Mouse (Mus musculus) heart, postnatal 25 days (tissue): ENCODE results near the gene Cmip. TPM values are rescaled to one million over a fixed set of nuclear protein-coding genes. Genes with fewer than 3 reads are reported as not detected.

Experiments
- DNase-seq: peaks from one replicate; pipeline ENCODE4 v3.0.0; 2022; ENCODE audit warnings: low spot score
- intact Hi-C: fragments of 180-260 bp; cut with DNase I; formaldehyde crosslinking; loops from one replicate; pipeline ENCODE4 v1.15.1; 2025
- total RNA-seq, 2 experiments: library from RNA; stranded (reverse); gene quantifications; 2 replicates each; pipeline ENCODE4 v1.2.3; 2021

Cmip gene
- total RNA-seq, 2 experiments from 2014 or later, result 21.3 to 24.0 TPM

DNA sequence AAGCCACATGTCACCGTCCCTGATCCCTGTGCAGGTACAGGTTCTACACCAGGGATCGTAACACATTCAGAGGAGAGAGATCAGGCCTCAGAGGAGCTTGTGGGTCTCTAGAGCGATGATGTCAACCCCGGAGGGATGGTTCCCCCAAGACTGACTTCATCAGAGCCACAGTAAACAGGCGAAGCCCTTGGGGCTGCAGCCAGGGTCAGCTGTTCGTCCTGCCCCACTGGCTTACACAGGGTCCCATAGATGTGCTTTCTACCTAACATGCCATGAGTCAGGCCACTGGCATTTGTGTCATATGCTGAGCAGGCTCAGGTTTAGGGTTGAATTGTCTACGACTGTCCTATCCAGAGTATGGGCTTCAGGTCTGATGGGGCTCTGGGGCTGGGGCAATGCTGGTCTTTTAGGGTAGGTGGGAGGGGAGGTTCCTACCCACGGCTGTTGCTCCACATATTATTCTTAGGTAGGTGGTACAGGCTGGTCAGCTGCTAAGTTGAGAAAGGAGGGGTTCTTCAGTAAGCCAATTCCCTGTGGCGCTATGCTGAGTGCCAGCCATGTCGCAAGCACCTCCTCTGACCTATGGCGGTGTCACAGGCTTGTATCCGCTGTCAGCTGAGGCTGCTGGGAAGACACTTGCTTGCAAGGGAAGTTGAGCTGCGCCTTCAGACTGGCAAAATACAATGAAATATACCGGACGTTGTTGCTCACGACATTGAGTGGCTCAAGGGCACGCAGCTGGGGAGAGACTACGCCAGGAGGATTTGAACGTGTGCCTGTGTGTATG is 107.7 kb downstream of the Cmip start:
- intact Hi-C loops, result loop anchor here (5.0 kb wide), 2 partner anchors 102 to 103 kb away; no protein-coding TSS in a partner anchor
- no peak for DNase-seq

DNA sequence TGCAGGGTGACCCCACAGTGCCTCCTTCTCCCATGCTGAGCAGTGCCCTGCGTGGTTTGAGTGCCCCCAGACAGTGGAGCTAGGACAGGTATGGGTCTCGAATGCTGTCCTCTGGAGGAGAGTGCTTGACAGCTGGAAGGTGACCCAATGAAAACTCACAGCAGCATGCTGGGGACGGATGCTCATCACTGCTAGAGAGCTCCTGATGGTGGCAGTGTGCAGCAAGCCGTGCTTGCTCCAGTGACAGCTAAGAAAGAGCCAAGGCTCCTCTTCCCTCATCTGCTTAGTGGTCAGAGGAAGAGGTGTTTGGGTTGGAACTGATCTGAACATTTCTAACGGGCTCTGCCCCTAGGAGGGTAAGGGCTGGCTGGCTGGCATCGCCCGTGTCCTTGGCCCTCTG is 109.6 kb downstream of the Cmip start:
- intact Hi-C loops, result loop anchor here (5.0 kb wide), 2 partner anchors 101 to 104 kb away; no protein-coding TSS in a partner anchor
- no peak for DNase-seq

DNA sequence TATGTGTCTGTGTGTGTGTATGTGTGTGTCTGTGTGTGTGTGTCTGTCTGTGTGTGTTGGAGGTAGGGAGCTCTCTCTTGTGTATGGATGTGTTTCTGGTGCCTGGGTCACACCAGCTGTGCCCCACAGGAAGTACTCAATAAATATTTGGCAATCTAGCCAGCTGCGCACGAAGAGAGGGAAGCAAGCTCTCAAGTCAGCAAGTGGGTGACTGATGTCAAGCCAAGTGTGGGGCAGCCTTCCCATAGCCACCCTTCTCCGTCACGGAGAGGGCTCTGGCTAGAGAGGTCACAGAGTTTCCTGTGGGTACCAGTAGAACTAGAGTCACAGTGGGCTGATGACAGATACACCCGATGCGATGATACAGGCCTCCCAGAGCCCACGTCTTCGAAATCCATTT is 110.6 kb downstream of the Cmip start:
- intact Hi-C loops, result loop anchor here (5.0 kb wide), 2 partner anchors 100 to 105 kb away; no protein-coding TSS in a partner anchor
- no peak for DNase-seq

DNA sequence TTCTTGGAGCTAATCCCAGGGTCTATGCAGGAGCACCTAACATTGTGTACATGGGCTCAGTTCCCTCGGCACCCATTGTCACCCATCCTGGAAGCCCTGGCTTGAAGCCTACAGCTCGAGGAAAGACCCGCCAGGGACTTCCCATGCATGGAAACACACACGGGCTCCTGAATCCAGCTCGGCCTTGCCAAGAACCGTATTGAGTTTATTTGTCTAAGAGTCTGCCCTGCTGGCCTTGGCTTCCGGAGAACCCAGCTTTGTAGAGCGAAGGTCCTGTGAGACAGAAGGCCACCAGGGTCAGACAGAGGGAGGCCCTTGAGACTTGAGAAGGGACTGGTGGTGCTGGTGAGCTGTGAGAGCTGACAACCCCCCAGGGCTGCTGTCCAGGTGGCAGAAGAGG is 111.9 kb downstream of the Cmip start:
- peak; percentile 57 for DNase-seq
- intact Hi-C loops, result loop anchor here (5.0 kb wide), 2 partner anchors 99 to 106 kb away; no protein-coding TSS in a partner anchor

DNA sequence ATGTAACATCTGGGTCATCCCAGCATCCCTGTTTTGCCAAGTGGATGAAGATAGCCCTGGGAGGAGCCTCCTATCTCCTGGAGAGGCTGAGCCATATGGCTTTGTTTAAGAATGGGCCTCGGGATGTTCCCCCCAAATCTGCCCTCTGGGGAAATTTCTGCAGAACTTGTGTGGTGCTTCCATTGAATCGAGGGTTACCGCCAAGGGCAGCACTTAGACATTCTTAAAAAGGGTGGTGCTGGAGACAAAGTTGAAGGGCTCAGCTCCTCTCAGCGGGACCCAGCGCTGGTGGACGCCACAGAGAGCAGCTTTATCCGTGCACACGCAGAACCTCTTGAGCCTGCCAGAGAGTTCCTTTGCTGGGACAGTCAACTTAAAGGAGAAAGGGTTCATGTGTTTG is 113.1 kb downstream of the Cmip start:
- intact Hi-C loops, result no loop called here
- DNase-seq, result no peak

DNA sequence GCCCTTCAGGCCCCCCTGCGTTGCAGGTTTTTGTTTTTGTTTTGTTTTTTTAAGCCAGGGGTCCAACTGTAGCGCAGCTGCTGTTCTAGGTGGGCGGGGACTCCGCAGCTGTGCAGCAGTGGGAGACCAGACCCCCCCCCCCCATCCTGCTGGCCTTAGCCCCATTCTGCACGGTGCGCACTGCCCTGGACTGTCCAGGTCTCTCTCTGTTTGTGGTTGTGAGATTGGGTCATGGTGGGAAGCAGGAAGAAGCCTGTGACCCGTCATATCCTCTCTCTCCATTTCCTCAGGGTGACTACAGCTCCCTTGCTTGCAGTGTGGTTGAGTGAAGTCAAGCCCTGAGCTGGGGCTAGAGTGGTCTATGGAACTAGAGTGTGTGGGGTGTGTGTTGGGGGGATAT is 114.3 kb downstream of the Cmip start:
- intact Hi-C loops, result no loop called here
- no peak for DNase-seq

DNA sequence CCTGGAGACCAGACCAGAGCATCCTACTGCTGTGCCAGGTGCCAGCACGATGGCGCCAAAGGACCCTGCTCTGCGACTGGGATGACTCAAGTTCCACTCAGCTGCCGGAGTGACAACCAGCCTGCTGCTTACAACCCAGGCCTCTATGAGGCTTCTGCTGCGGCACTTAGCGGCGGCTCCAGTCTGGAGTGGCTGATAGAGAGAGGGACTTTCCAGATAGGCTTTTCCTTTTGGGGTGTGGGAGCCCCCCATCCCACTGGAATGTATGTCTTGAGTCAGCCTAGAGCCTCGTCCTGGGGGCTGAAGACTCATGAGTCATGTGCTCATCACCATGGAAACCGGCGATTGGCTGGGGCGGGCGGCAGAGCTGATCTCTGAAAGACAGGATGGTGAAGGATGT is 115.2 kb downstream of the Cmip start:
- intact Hi-C loops, result no loop called here
- DNase-seq, result no peak

DNA sequence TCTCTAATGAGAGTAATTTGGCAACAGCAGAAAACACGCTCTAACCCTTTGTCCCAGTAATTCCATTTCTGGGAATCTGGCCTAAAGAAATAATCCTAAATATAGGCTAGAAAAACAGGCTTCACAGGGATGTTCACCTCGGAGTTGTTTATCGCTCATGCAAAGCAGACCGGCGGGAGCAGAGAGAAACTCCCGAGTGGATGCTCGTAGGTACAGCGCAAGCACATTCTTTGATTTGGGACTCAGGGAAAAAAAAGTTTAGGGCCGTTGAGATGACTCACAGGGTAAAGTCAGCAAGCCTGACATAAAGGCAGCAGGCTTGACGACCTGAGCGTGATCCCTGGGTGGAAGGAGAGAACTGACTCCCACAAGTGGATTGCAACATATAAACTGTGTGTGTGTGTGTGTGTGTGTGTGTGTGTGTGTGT is 116.2 kb downstream of the Cmip start:
- intact Hi-C loops, result no loop called here
- DNase-seq, result no peak

DNA sequence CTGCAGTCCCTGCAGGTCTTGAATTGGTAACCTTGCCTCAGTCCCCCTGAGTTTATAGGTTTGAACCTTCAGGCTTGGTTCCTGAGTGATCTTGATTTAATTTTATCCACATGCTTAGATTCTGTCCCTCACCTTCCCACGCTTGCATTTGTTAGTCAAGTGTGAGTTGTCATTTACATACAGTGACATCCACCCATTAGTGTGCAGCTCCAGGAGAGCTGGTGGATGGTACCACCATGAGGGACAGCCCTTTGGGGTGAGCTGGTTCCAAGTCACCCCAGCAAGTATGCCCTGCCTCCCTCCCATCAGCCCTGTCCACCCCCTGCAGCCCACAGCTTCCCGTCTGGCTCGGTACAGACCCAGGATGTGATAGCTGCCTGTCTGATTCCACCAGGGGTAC is 117.2 kb downstream of the Cmip start:
- DNase-seq, result no peak
- intact Hi-C loops, result no loop called here

DNA sequence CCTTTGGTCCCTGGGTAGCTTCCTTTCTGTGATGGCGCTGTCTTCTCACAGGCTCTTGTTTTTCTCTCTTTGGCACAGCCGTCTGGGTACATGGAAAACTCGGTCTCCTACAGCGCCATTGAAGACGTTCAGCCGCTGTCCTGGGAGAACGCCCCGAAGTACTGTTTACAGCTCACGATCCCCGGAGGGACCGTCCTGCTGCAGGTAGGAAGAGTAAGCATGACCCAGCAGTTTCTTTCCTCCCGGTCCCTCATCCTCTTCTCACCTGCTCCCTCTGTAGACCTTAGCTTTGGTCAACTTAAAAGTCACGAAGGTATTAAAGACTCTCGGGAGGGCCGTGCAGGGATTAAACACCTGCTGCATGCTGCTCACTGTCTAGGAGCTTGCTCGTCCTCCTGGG is 120.1 kb downstream of the Cmip start:
- intact Hi-C loops, result loop anchor here (2.0 to 5.0 kb wide), 2 partner anchors 40 to 120 kb away; partner anchors contain the start of gene Cmip

DNA sequence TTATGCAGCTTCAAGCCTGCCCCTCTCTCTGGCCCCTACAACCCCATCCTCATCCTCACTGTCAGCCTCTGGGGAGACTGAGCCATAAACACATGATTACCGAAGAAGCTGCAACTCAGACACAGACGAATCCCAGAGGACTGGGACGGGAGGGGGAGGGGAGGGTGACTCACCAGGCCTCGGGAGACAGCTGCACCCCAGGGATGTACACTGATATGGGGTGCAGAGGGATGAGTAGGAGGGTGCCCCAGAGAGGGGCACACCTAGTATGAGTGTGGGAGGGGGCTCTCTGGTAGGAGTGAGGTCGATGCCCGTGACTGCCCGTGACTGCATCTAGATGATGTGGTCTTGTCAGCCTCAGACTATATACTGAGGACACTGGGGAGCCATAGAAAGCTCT is 121.8 kb downstream of the Cmip start:
- intact Hi-C loops, result loop anchor here (1.0 to 5.0 kb wide), 2 partner anchors 41 to 154 kb away; no protein-coding TSS in a partner anchor
- DNase-seq, result no peak

More for the DNA sequence above, 120.1 kb downstream of the Cmip start:
- no peak for DNase-seq

DNA sequence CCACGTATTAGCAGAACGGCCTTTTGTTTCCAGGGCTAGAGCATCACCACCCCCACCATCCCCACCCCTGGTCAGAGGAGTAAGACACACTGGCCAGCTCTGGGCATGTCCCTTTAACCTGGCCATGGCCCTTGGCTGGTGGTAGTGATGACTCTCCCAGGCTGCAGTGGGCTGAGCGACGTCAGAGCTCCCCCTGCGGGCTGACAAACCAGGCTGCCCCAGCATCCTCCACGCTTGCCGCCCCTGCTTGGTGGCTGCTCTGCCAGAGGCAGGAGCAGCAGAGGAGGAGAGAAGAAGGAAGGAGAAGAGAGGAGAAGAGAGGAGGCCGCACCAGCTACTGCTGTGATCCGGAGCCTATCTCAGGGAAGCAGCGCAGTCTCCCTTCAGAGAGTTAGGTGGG is 122.3 kb downstream of the Cmip start:
- DNase-seq, result peak; percentile 60
- intact Hi-C loops, result loop anchor here (1.0 to 5.0 kb wide), 2 partner anchors 42 to 155 kb away; no protein-coding TSS in a partner anchor

DNA sequence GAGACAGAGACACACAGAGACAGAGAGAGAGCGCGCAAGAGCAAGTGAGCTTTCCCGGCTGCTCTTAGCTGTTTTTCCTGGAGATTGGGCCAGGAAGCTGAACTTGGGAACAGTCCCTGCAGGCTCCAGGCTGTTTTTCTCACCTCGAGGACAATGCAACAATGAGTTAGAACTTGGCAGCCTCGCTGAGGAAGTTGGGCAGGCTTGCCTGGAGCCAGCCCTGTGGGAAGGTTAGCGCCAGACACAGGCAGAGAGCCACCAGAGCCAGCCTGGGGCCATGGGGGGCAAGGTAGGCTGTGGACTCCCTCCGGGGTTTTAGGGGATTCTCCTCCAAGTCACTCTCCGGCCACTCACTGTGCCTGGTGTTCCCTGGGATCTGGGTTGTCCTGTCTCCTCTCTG is 123.9 kb downstream of the Cmip start:
- peak; percentile 70 for DNase-seq
- intact Hi-C loops, result loop anchor here (10.0 kb wide), 1 partner anchor 276 kb away; no protein-coding TSS in a partner anchor

DNA sequence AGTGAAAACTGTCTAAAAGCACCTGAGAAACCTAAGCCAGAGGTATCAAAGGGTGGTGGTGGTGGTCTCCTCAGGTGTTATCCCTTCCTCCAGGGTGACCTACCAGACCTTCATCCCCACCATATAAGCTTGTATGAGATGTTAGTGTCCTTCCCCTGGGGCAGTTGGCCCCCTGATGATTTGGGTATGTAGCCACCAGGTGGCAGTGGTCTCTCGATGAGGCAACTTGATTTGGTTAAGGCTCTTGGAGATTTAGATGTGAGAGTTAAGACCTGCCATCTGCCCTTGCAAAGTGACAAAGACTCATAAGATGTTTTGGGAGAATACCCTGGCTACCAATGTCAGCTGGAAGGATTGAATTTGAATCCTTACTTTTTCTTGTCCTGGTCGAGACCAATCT is 129.3 kb downstream of the Cmip start:
- no peak for DNase-seq
- intact Hi-C loops, result loop anchor here (1.0 to 10.0 kb wide), 3 partner anchors 41 to 281 kb away; no protein-coding TSS in a partner anchor

DNA sequence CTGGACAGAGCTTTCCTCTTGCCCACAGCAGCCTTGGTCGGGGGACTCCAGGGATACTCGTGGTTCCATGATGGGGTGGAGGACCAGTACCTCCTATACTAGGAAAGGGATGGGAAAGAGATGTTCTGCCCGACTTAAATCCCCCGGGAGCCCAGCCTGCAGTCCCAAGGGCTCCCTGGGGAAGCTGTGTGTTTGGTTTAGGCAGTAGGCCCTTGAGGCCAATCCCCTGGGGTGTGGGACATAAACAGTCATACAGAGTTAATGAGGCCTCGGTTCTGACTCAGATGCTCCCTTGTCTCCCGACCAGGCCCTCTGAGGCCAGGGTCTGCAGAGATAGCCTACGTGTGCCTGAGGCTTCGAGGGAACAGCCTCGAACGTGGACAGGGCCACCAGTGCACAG is 130.8 kb downstream of the Cmip start:
- intact Hi-C loops, result loop anchor here (5.0 to 10.0 kb wide), 2 partner anchors 40 to 283 kb away; no protein-coding TSS in a partner anchor
- DNase-seq, result no peak

DNA sequence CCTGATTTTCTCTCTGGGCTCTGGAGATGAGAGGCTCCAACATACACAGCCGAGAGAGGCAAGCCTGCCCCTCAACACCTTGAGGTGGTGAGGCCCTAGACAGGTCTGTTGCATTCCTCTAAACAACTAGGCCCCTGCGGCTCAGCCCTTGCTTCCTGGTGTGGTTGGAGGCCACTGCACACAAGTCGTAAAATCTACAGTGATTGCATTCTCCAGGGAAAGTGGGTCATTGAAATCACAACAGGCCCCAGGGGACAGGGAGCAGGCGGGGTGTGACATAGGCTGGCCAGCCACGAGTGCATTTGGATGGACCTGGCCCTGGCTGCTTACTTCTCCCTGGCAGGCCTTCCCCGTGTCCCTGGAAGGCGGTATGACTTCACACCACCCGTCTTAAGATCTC is 131.5 kb downstream of the Cmip start:
- intact Hi-C loops, result loop anchor here (5.0 to 10.0 kb wide), 2 partner anchors 39 to 284 kb away; no protein-coding TSS in a partner anchor
- no peak for DNase-seq

DNA sequence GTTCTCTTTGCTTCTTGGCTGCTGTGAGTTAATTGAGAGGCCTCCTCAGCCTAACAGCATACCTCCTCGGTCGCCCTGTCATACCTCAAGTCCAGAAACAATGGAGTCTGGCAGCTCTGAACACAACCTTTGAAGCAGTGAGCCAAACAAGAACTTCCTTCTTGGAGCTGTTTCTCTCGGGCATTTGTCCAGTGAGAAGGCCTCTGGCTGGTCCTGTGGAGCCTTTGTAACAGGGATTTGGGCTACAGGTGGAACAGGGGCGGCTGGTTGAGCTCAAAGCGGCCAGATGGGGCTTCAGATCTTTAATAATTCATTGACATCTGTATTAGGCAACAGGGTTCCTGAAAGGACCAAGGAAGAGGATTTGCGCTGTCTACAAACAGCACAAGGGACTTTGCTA is 137.0 kb downstream of the Cmip start:
- intact Hi-C loops, result no loop called here

DNA sequence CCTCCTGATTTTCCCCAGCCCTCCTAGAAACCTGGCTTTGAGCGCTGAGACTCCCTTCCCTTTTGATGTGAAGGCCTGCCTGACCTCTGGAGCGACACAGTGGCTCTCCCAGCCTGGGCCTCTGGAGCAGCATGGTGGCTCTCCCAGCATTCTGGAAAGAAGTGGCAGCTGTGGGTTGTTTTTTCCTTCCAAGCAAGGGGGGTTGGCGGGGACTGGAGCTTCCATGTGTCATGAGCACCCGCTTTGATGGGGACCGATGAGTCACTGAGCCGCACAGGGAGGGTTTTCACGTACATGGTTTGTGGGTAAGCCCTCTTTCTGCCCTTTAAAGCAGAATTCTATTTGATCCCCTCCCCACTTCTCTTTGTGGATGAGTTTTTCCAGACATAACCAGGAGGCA is 138.2 kb downstream of the Cmip start:
- no peak for DNase-seq
- intact Hi-C loops, result no loop called here

More for the DNA sequence above, 137.0 kb downstream of the Cmip start:
- no peak for DNase-seq

DNA sequence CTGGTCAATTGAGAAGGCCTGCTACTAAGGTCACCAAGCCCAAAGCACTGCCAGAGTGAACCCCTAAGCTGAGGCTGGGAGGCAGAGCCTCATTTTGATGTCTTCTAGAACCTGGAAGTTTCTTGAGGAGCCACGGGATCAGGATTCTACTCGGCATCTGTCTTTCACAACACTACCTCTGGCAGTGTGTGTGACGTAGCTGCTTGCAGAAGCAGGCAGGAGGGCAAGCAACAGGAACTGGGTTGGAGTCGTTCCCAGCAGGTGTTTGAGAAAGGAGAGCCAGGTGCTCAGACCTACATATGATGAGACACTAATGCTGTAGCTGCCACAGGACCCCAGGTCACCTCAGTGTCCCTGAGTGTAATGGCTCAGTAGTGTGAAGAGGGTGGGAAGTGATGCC is 140.0 kb downstream of the Cmip start:
- intact Hi-C loops, result no loop called here
- no peak for DNase-seq

DNA sequence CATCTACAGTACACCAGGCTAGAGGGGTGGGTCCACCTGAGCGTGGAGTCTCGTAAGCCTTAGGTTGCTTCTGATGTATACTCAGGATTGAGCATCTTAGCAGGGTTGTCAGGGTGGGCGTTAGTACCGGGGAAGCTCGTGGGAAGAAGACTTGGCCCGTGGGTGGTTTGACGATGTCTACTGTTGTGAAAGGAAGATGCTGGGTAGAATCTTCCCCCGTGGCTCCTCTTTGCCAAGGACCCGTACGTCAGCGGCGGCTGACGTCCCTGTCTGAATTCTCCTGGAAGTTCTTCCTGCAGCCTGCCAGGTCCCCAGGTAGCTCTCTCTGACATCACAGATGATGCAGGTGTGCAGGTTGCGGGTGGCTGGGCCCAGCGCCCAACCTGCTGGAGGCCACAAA is 140.9 kb downstream of the Cmip start:
- intact Hi-C loops, result no loop called here
- no peak for DNase-seq

DNA sequence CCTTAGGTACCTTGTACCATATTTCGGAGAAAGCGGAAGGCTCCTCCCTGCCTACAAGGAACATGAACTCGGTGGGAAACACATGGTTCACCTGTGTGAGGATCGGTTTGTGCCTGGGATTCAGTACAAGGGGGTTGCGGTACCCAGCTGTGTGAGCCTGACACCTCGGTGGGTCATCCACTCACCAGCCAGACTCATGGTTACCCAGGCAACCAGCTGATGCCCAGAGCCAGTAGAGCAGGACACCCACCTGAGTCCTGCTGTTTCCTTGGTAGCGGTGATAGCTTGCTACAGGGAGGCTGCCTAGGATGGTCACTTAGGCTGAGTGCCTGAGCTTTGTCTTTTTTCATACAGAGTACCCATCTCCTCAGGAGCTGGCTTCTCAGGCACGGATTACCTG is 142.4 kb downstream of the Cmip start:
- intact Hi-C loops, result no loop called here
- DNase-seq, result no peak
